Mouse (Mus musculus) embryo, embryonic 9.5 days (tissue): ENCODE measurements around the gene Arhgef26.

Experiments used
- DNase-seq: peaks from one replicate; pipeline ENCODE4 v3.0.0-alpha.2; 2017; ENCODE audit errors: extremely low spot score

Gene Arhgef26

GRCm38 (mm10) chr3:62338044-62338443, at the start of gene Arhgef26:
Arhgef26 (plus strand) TSS chr3:62338344.
- no peak for DNase-seq

- DNase-seq = no peak
Observed at GRCm38 (mm10) chr3:62310493-62310892, 27.7 kb upstream of the Arhgef26 start.

GRCm38 (mm10) chr3:62311224-62311623, 26.9 kb upstream of the Arhgef26 start:
- DNase-seq = no peak

- DNase-seq = no peak
Observed at GRCm38 (mm10) chr3:62324708-62325107, 13.4 kb upstream of the Arhgef26 start.

- DNase-seq = no peak
Observed at GRCm38 (mm10) chr3:62327903-62328302, 10.2 kb upstream of the Arhgef26 start.

- DNase-seq = no peak
Observed at GRCm38 (mm10) chr3:62338461-62338853, 313 bp downstream of the Arhgef26 start.

- peak; percentile 86 for DNase-seq
Observed at GRCm38 (mm10) chr3:62338854-62339515, 841 bp downstream of the Arhgef26 start.

GRCm38 (mm10) chr3:62339516-62340051, 1.4 kb downstream of the Arhgef26 start:
- DNase-seq = no peak

- peak; percentile 3 for DNase-seq
Observed at GRCm38 (mm10) chr3:62340154-62340760, 2.1 kb downstream of the Arhgef26 start.

- peak; percentile 5 for DNase-seq
Observed at GRCm38 (mm10) chr3:62340861-62341260, 2.7 kb downstream of the Arhgef26 start.

- no peak for DNase-seq
Observed at GRCm38 (mm10) chr3:62341496-62342205, 3.5 kb downstream of the Arhgef26 start.

GRCm38 (mm10) chr3:62348514-62349217, 10.5 kb downstream of the Arhgef26 start:
- DNase-seq = no peak

- no peak for DNase-seq
Observed at GRCm38 (mm10) chr3:62349218-62349897, 11.2 kb downstream of the Arhgef26 start.

- no peak for DNase-seq
Observed at GRCm38 (mm10) chr3:62352071-62352470, 13.9 kb downstream of the Arhgef26 start.

- DNase-seq = no peak
Observed at GRCm38 (mm10) chr3:62352876-62353275, 14.7 kb downstream of the Arhgef26 start.

GRCm38 (mm10) chr3:62367882-62368281, 29.7 kb downstream of the Arhgef26 start:
- DNase-seq = no peak

- no peak for DNase-seq
Observed at GRCm38 (mm10) chr3:62372841-62373240, 34.7 kb downstream of the Arhgef26 start.

GRCm38 (mm10) chr3:62374346-62374745, 36.2 kb downstream of the Arhgef26 start:
- DNase-seq = no peak

GRCm38 (mm10) chr3:62374831-62375230, 36.7 kb downstream of the Arhgef26 start:
- no peak for DNase-seq

GRCm38 (mm10) chr3:62376719-62377118, 38.6 kb downstream of the Arhgef26 start:
- no peak for DNase-seq

GRCm38 (mm10) chr3:62379946-62380345, 41.8 kb downstream of the Arhgef26 start:
- DNase-seq = peak; percentile 10
